Mouse (Mus musculus) adrenal gland, adult 2 months (tissue): Measurements from ENCODE around the gene Olfr541. TPM values are rescaled to one million over a fixed set of nuclear protein-coding genes. Genes with fewer than 3 reads are reported as not detected.
A peak's percentile ranks its signal among the peaks of the same experiment; 100 is the strongest.
"Not testable (repeated sequence)": the region's sequence is repeated elsewhere in the genome, so short reads cannot be mapped to it uniquely, and the experiment has no call there.

Source experiments
- DNase-seq: peaks from one replicate; pipeline ENCODE4 v3.0.0; 2021
- long read RNA-seq: library from polyadenylated mRNA; stranded (forward); transcript quantifications from one replicate; pipeline ENCODE4 v2.0.0, GENCODE M21; 2021
- polyA plus RNA-seq: library from polyadenylated mRNA; depleted of rRNA; stranded (reverse); fragments of >200 nt; gene quantifications from 2 replicates; pipeline ENCODE4 v1.2.3, GENCODE M21; 2012; rRNA removed
- total RNA-seq, 2 experiments: library from RNA; stranded (reverse); gene quantifications; 2 replicates each; pipeline ENCODE4 v1.2.3; 2021

Gene Olfr541
- total RNA-seq (not detected), polyA plus RNA-seq (not detected in 2 replicates)
- long read RNA-seq: 0 reads

DNA sequence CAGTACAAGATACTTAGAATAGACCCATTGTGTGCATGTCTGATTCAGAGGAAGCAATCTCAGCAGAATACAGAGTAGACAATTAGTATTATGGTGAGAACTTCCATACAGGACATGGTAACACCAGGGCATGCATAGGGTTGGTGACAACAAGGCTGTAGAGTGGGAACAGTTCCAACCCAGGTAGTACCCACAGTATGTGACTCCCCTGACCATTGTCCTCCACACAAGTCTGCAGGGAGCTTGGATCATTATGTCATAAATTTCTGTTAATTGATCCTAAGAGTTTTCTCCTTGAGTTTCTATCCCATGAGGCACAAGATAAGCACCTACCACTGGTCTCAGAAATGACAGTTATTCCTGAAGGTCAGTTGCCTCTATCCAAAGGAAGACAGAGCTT is at the start of gene Olfr541:
Olfr541 (plus strand) TSS at position 301 of the 400 bp plus-strand sequence.
- no peak for DNase-seq

DNA sequence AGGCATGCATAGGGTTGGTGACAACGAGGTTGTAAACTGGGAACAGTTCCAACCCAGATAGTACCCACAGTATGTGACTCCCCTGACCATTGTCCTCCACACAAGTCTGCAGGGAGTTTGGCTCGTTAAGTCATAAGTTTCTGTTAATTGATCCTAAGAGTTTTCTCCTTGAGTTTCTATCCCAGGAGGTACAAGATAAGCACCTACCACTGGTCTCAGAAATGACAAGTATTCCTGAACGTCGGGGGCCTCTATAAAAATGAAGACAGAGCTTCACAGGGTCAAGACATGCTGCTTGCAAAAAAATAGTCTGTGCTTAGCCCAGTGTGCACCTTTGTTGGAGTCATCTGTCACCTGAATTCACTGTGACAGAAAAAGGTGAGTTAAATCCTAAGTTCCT is 37.4 kb upstream of the Olfr541 start, which contains the start of gene Olfr539:
Olfr539 (plus strand) TSS at position 301 of the 400 bp plus-strand sequence.
- no peak for DNase-seq

DNA sequence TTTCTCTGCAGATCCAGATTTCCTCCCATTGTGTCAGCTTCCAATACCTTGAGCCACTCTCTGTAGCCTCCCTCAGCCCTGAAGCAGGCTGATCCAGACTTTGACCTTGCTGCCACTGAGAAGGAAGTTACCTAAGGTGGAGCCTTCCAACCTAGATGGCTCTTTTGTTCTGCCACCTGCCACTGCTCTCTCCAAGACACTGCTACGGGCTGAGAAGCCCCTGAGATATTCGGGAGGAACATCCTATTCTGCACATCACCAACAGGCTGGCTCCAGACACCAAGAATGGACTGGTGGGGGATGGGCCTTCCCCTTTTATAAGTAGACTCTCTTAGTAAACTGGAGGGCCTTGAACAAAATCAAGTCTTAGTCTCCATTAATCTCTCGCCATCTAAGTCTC is 26.4 kb upstream of the Olfr541 start:
- DNase-seq: not testable (repeated sequence)

DNA sequence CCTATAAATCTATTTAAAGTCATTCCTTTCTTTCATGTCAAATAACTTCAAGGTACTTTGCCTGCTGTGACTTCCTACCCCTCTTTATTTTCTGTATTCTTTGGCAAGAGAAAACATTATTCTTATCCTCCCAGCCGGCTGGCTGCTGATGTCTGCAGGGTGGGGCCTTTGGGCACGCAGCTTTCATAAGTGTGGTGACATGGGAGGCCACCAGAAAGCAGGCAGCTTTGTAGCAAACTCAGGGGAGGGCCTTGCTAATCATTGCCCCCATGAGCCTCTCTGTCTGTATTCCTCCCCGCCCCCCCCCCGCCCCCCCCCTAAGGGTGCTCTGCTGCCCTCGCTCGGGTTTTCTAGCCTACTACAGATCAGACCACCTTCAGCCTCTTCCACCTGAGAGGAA is 21.2 kb upstream of the Olfr541 start:
- DNase-seq: no peak

DNA sequence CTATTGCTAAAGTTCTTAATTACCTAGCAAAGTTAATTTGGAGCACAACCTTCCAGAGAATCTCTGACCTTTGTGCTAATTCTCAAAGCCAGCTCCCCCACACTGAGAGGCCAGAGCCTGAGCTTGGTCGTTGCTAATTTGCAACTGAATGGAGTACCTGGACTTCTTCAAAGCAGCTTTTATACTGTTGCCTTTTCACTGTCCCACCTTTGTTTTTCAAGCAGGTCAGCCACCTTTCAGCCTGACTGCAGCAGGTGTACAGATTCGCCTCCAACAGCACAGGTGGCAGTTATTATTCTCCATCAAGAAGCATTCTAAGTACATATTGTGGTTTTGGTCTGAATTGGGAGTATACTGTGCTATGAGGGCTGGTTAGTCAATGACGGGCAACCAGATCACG is 17.5 kb upstream of the Olfr541 start:
- DNase-seq: not testable (repeated sequence)

DNA sequence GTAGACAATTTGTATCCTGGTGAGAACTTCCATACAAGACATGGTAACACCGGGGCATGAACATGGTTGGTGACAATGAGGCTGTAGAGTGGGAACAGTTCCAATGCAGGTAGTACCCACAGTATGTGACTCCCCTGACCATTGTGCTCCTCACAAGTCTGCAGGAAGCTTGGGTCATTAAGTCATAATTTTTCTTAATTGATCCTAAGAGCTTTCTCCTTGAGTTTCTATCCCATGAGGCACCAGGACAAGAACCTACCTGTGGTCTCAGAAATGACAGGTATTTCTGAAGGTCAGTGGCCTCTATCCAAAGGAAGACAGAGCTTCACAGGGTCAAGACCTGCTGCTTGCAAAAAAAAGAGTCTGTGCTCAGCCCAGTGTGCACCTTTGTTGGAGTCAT is 15.4 kb upstream of the Olfr541 start, which contains the start of gene Olfr45:
Olfr45 (plus strand) TSS at position 301 of the 400 bp plus-strand sequence.
- no peak for DNase-seq

DNA sequence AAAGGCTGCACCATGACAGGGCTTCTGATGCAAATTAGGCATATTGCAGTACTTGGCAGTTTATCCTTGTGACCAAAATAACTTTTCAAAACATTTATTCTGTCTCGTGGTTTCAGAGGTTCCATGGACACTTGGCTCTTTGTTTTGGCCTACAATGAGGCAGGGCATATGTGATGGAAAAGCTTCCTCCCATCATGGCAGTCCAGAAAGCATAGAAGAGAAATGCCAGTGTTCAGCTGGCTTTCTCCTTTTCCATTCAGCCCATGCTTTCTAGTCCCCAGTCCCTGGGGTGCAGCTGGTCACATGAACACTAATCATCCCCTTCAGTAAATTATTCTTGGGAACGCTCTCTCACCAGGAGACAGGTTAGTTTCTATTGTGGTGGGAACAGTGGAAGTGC is 9.3 kb downstream of the Olfr541 start:
- DNase-seq: no peak

DNA sequence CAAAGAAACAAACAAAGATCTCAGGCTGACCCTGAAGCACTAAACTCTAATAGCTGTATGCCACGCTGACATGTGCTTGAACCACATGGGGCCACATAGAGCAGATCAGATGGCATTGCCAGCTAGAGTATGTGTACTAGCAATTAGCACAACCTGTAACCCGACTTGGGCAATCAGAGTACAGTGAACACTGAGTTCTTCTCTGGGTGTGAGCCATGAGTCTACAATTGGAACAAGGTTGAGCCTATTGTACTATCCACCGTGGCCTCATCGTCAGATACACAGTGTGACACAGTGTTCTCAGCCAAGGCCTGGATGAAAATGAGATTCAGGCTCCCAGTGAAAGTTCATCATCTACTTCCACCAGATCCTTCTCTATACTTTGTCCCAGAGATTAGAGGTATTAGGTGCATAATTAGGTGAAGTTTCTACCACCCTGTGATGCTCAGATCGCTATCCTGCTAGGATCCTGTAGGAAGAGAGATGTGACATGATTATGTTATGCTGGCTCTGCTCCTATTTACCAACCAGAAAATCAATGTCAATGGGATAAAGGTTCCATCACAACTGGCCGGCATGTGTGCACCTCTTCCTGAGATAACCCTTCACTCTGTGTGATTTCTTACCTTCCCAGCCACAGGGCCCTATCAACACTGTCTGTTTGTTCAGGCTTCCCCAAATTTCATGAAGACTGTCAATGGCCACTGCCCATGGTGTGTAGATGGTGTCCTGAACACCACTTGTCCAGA is 10.6 kb downstream of the Olfr541 start:
- peak; percentile 3 for DNase-seq

DNA sequence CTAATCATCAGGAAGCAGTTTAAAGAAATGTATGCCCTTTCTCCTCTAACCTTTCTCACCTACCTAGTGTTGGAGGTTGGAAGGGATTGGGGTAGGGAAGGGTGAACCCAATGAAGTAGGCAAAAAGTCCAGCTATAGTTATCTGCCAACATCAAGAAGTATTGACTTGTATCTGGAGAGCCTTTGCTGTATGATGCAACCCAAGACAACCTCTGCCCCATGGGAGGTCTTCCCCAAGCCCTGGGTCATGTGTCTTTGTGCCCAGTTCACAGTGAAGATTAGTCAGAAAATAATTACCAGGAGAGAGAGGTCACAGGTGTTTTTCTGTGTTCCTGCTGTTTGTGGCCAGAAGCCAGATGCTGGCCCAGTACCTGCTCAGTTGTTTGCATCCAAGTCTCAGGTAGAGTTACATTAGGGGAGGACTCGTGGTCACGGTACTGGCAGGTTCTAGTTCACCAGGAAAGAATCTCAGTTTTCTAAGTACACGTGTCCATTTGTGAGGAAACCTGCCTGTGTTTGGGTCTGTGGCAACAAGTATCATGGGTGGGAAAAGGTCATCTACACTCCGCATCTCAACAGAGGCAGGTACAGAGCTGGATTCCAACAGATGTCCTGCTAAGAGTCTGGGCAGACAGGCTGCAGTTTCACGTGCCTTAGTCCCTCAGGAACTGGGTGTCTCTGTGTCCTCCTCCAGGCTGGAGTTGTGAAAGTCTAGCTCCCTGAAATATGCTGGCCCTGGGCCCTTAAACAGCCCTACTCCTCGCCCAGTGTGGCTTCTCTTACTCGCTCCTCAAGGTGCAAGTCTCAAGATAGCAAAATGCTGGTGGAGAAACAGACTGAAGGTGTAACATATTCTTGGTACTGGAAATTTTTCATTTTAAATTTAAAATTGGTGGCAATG is 20.3 kb downstream of the Olfr541 start:
- DNase-seq: peak; percentile 47

DNA sequence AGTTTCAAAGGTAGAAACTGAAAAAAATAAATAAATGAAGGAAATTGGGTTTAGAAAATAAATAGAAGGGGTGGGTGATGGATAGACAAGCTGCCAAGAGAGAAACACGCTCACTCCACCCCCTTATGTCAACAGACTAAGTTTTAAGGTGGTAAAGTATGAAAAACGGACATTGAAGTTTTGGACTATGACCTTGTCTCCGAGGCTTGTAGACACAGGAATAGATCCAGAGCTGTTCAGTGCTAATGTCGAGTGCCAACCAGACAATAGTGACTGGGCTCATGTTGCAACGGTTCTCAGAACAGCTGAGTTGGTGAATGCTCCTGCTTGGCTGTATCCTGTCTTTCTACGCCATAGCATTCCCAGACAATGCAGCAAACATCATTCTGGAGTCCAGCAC is 24.0 kb downstream of the Olfr541 start:
- peak; percentile 6 for DNase-seq

DNA sequence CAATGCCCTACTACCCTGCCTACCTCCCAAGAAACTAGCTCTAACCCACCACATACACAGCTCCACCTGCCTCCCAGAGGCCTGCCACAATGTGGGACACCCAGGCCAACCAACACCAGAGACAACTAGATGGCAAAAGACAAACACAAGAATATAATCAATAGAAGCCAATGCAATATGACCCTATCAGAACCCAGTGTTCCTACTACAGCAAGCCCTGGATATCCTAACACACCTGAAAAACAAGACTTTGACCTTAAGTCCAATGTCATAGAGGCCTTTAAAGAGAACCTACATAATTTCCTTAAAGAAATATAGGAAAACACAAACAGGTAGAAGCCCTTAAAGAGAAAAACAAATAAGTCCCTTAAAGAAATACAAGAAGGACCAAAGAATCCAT is 28.5 kb downstream of the Olfr541 start:
- DNase-seq: no peak

DNA sequence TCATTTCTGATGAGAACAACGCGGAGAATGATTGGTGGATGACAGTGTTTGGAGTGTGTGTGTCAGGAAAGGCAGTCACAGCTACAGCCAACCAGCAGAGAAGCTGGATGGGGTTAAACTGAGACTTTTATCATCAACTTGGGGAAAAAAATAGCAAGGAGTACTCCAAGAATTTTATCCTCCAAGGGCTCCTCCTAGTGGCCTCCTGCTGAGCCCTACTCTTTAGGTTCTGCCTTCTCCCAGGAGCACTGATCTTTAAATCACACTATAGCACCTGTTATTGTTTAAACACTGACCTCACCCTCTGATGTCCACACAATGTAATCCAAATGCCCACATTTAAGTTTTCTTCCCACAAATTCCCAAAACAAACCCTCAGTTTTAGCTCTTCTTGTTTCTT is 36.1 kb downstream of the Olfr541 start:
- no peak for DNase-seq

DNA sequence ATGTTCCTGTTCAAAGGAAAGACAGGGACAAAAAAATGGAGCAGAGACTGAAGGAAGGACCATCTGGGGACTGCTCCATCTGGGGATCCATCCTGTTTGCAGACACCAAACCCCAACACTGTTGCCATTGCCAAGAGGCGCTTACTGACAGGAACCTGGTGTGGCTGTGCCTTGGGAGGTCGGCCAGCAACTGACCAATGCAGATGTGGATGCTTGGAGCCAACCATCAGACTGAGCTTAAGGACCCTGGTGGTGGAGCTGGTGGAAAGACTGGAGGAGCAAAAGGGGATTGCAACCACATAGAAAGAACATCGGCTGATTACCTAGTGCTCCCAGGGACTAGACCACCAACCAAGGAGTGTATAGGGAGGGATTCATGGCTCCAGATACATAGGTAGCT is 50.3 kb downstream of the Olfr541 start:
- DNase-seq: no peak

DNA sequence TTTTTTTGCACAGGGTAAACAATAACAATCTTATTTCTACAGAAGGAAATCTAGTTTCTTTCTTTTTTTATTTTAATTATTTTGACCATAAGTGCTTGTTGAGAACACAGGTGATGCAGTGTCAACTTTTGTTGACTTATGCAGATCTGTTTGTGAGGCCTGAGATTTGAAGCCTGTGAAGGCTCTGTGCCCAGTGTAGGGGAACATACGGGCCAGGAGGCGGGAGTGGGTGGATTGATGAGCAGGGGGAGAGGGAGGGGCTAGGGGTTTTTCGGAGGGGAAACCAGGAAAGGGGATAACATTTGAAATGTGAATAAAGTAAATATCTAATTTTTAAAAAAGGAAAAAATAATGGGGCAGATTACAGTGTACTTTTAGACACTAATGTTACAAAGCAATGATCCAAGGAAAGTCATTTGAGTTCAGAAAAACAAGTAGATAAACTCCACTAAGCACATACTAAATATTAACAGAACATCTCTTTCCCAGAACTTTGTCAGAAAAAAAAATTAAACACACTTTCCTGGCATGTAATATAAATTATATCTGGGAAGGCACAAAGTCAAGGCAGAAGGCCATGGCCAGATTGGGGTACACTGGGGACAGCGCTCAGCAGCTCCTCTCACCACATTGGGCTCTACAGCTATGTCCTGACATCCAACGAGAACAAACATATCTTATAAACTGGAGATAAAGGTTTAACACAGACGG is 51.2 kb downstream of the Olfr541 start:
- DNase-seq: no peak

DNA sequence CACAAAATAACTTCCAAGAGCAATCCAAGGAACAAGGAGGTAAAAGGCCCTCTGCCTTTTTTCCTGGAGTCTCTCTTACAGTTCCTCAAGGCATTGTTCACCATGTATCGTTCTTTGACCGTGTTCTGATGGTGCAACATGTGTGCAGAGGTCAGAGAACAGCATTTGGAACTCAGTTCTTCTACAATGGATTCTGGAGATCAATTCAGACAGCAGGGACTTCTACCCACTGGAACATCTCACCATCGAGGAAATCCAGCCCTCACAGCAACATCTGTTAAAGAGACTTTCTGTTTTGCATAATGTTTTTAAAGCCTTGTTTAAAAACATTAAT is 51.7 kb downstream of the Olfr541 start:
- no peak for DNase-seq

DNA sequence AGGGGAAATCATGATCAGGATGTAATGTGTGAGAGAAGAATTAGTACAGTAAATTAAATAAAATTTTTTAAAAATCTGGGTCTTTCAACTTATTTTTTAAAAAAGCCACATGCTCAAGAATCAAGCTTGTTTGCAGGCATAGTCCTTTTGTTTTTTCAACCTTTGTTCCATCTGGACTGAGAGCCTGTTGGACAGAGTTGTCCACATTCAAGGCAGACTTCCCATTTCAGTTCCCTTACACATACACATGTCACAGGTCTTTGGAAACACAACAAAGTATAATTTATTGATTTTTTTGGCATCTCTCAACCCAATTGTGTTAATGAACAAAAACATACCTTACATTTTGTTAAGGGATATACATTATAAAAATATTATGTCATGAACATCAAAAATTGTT is 57.5 kb downstream of the Olfr541 start:
- no peak for DNase-seq

Other genes with a start within 250 kb of the Olfr541 start
- gene Olfr533, start 233.9 kb upstream of the Olfr541 start, total RNA-seq: not detected
- not detected in 2 replicates for gene Olfr533, start 233.9 kb upstream of the Olfr541 start, polyA plus RNA-seq
- not detected for gene Olfr535, start 213.1 kb upstream of the Olfr541 start, total RNA-seq
- not detected in 2 replicates for gene Olfr535, start 213.1 kb upstream of the Olfr541 start, polyA plus RNA-seq
- gene Olfr536, start 189.9 kb upstream of the Olfr541 start, total RNA-seq: not detected
- gene Olfr536, start 189.9 kb upstream of the Olfr541 start, polyA plus RNA-seq: not detected in 2 replicates
- not detected for gene Olfr538, start 129.4 kb upstream of the Olfr541 start, total RNA-seq
- gene Olfr538, start 129.4 kb upstream of the Olfr541 start, polyA plus RNA-seq: not detected in 2 replicates
- gene Olfr46, start 96.0 kb upstream of the Olfr541 start, total RNA-seq: not detected
- gene Olfr46, start 96.0 kb upstream of the Olfr541 start, polyA plus RNA-seq: not detected in 2 replicates
- gene Olfr61, start 68.3 kb upstream of the Olfr541 start, total RNA-seq: not detected
- gene Olfr61, start 68.3 kb upstream of the Olfr541 start, polyA plus RNA-seq: not detected in 2 replicates
- gene Olfr53, start 50.8 kb upstream of the Olfr541 start, total RNA-seq: not detected
- gene Olfr53, start 50.8 kb upstream of the Olfr541 start, polyA plus RNA-seq: not detected in 2 replicates
- under 1 TPM in 1 of 2 experiments, not detected in 1; 0.03 TPM for gene Olfr539, start 37.3 kb upstream of the Olfr541 start, total RNA-seq
- gene Olfr539, start 37.3 kb upstream of the Olfr541 start, polyA plus RNA-seq: not detected in 2 replicates
- not detected for gene Olfr45, start 15.3 kb upstream of the Olfr541 start, total RNA-seq
- not detected in 2 replicates for gene Olfr45, start 15.3 kb upstream of the Olfr541 start, polyA plus RNA-seq
- gene Cyp2e1, start 66.5 kb downstream of the Olfr541 start, total RNA-seq: 1,000 to 10,000 TPM in 1 of 2 experiments, 100 to 1,000 TPM in 1; 264 to 1,313 TPM
- gene Cyp2e1, start 66.5 kb downstream of the Olfr541 start, polyA plus RNA-seq: 19.3 and 45.7 TPM in 2 replicates
- gene Syce1, start 90.6 kb downstream of the Olfr541 start, total RNA-seq: not detected
- gene Syce1, start 90.6 kb downstream of the Olfr541 start, polyA plus RNA-seq: not detected in 2 replicates
- gene Zfp941, start 124.9 kb downstream of the Olfr541 start, total RNA-seq: 1 to 10 TPM; 2.2 to 5.3 TPM
- gene Zfp941, start 124.9 kb downstream of the Olfr541 start, polyA plus RNA-seq: 0.08 and 0.29 TPM in 2 replicates
- 1 to 10 TPM in 1 of 2 experiments, not detected in 1; 1.7 TPM for gene Urah, start 137.8 kb downstream of the Olfr541 start, total RNA-seq
- 0.98 and 3.1 TPM in 2 replicates for gene Urah, start 137.8 kb downstream of the Olfr541 start, polyA plus RNA-seq
- not detected for gene Scgb1c1, start 148.3 kb downstream of the Olfr541 start, total RNA-seq
- not detected in 2 replicates for gene Scgb1c1, start 148.3 kb downstream of the Olfr541 start, polyA plus RNA-seq
- under 1 TPM in 1 of 2 experiments, not detected in 1; 0.26 TPM for gene Odf3, start 150.5 kb downstream of the Olfr541 start, total RNA-seq
- gene Odf3, start 150.5 kb downstream of the Olfr541 start, polyA plus RNA-seq: 3.0 and 4.4 TPM in 2 replicates
- not detected for gene Gm45785, start 159.1 kb downstream of the Olfr541 start, total RNA-seq
- 0.44 and 0.46 TPM in 2 replicates for gene Gm45785, start 159.1 kb downstream of the Olfr541 start, polyA plus RNA-seq
- gene Ric8a, start 159.7 kb downstream of the Olfr541 start, total RNA-seq: 10 to 100 TPM; 60.4 to 66.4 TPM
- gene Ric8a, start 159.7 kb downstream of the Olfr541 start, polyA plus RNA-seq: 93.7 and 102 TPM in 2 replicates
- 10 to 100 TPM; 32.0 to 34.7 TPM for gene Bet1l, start 160.3 kb downstream of the Olfr541 start, total RNA-seq
- gene Bet1l, start 160.3 kb downstream of the Olfr541 start, polyA plus RNA-seq: 18.0 and 20.2 TPM in 2 replicates
- 100 to 1,000 TPM; 104 to 122 TPM for gene Psmd13, start 184.7 kb downstream of the Olfr541 start, total RNA-seq
- 37.4 and 46.4 TPM in 2 replicates for gene Psmd13, start 184.7 kb downstream of the Olfr541 start, polyA plus RNA-seq
- gene Sirt3, start 185.0 kb downstream of the Olfr541 start, total RNA-seq: 10 to 100 TPM; 28.3 to 35.6 TPM
- 41.2 and 47.4 TPM in 2 replicates for gene Sirt3, start 185.0 kb downstream of the Olfr541 start, polyA plus RNA-seq
- gene Cox8b, start 203.2 kb downstream of the Olfr541 start, total RNA-seq: 1,000 to 10,000 TPM; 1,499 to 1,761 TPM
- gene Cox8b, start 203.2 kb downstream of the Olfr541 start, polyA plus RNA-seq: 454 and 875 TPM in 2 replicates
- gene Nlrp6, start 223.6 kb downstream of the Olfr541 start, total RNA-seq: 1 to 10 TPM; 1.0 to 2.0 TPM
- 0.62 and 1.2 TPM in 2 replicates for gene Nlrp6, start 223.6 kb downstream of the Olfr541 start, polyA plus RNA-seq
- gene Pgghg, start 244.1 kb downstream of the Olfr541 start, total RNA-seq: 10 to 100 TPM; 26.5 to 48.7 TPM
- 56.0 and 59.0 TPM in 2 replicates for gene Pgghg, start 244.1 kb downstream of the Olfr541 start, polyA plus RNA-seq